Mouse (Mus musculus) lung, embryonic 16.5 days (tissue): ENCODE results near the gene Ankrd6. TPM values are rescaled to one million over a fixed set of nuclear protein-coding genes. Genes with fewer than 3 reads are reported as not detected.

Source experiments
- ATAC-seq: fragments of 200-750 bp; cut with Nextera tagmentation; 2 replicates; pipeline ENCODE4 v1.8.0; 2017; ENCODE audit warnings: low read depth, mild to moderate bottlenecking, moderate library complexity
- H3K27ac ChIP-seq: fragments of 300-500 bp; sonication (generic); 2 replicates; pipeline ENCODE4 v1.5.1; 2014; ENCODE audit warnings: mild to moderate bottlenecking, control low read depth, low read length
- H3K27me3 ChIP-seq: fragments of 300-500 bp; sonication (generic); 2 replicates; pipeline ENCODE4 v1.6.1; 2014; ENCODE audit warnings: low read depth, low read length, mixed read lengths; ENCODE audit not compliant: control insufficient read depth, insufficient read depth
- H3K36me3 ChIP-seq: fragments of 300-500 bp; sonication (generic); 2 replicates; pipeline ENCODE4 v1.6.1; 2014; ENCODE audit warnings: low read length; ENCODE audit not compliant: control insufficient read depth, insufficient read depth
- H3K4me1 ChIP-seq: fragments of 300-500 bp; sonication (generic); replicated peaks from 2 replicates; pipeline ENCODE4 v1.6.1; 2014; ENCODE audit warnings: low read length, mixed read lengths; ENCODE audit not compliant: control insufficient read depth, insufficient read depth
- H3K4me2 ChIP-seq: fragments of 300-500 bp; sonication (generic); 2 replicates; pipeline ENCODE4 v1.6.1; 2014; ENCODE audit warnings: low read depth, low read length, control low read depth
- H3K4me3 ChIP-seq: fragments of 300-500 bp; sonication (generic); 2 replicates; pipeline ENCODE4 v1.5.1; 2014; ENCODE audit warnings: mild to moderate bottlenecking, low read length, control low read depth
- H3K9ac ChIP-seq: fragments of 300-500 bp; sonication (generic); 2 replicates; pipeline ENCODE4 v1.6.1; 2014; ENCODE audit warnings: low read length, control low read depth
- H3K9me3 ChIP-seq: fragments of 300-500 bp; sonication (generic); 2 replicates; pipeline ENCODE4 v1.6.1; 2016; ENCODE audit warnings: low read length; ENCODE audit not compliant: control insufficient read depth
- WGBS: fragments of 180-500 bp; shearing (Covaris S2); extraction: QIAGEN DNeasy Blood & Tissue Kit; methylation state at CpG from one replicate; pipeline ENCODE4 v1.1.7; 2014; 5-methylcytosine and 5-hydroxymethylcytosine counted together
- polyA plus RNA-seq: library from polyadenylated mRNA; unstranded; fragments of >200 nt; fragmentation: Nextera tagmentation; extraction: Ambion mirVana; gene quantifications from 2 replicates; pipeline ENCODE4 v1.2.1, GENCODE M21; 2015

Ankrd6 gene
- polyA plus RNA-seq, 1 experiment from 2014 or later, result 3.6 TPM

- ATAC-seq, result no peak
Observed at GRCm38 (mm10) chr4:32860184-32860965, 90.3 kb downstream of the Ankrd6 start.

GRCm38 (mm10) chr4:32855580-32855979 lies 95.1 kb downstream of the Ankrd6 start:
- Histone ChIP-seq H3K4me1 (no peaks in the 10 kb centered on the region), H3K36me3 (no peaks in the 10 kb centered on the region), H3K27ac (no peak overlapping the region), H3K4me2 (no peak overlapping the region), H3K9me3 (no peaks in the 10 kb centered on the region), H3K9ac (no peak overlapping the region), H3K4me3 (no peak overlapping the region), H3K27me3 (no peaks in the 10 kb centered on the region)
- 64% methylated on average over 7 of the region's 9 CpGs for WGBS
- ATAC-seq, result no peak

More at GRCm38 (mm10) chr4:32860184-32860965, 90.3 kb downstream of the Ankrd6 start:
- Histone ChIP-seq H3K4me1 (no peaks in the 10 kb centered on the region), H3K36me3 (no peaks in the 10 kb centered on the region), H3K27me3 (no peaks in the 10 kb centered on the region; the same call in 1 of the 2 replicates), H3K4me2 (no peak overlapping the region), H3K27ac (no peak overlapping the region), H3K9ac (no peak overlapping the region), H3K4me3 (no peak overlapping the region), H3K9me3 (no peaks in the 10 kb centered on the region)
- WGBS, result 70% methylated on average over 18 of the region's 18 CpGs

GRCm38 (mm10) chr4:32854956-32855355 lies 95.7 kb downstream of the Ankrd6 start:
- 76% methylated on average over 4 of the region's 4 CpGs for WGBS
- Histone ChIP-seq H3K4me2 (no peak overlapping the region), H3K4me3 (no peak overlapping the region), H3K4me1 (no peaks in the 10 kb centered on the region), H3K27me3 (no peaks in the 10 kb centered on the region), H3K9me3 (no peaks in the 10 kb centered on the region), H3K9ac (no peak overlapping the region), H3K27ac (no peak overlapping the region), H3K36me3 (no peaks in the 10 kb centered on the region)
- no peak for ATAC-seq

- Histone ChIP-seq H3K9me3 (no peaks in the 10 kb centered on the region), H3K4me1 (no peaks in the 10 kb centered on the region), H3K36me3 (no peaks in the 10 kb centered on the region), H3K4me2 (no peak overlapping the region), H3K27me3 (no peaks in the 10 kb centered on the region), H3K9ac (no peak overlapping the region), H3K4me3 (no peak overlapping the region), H3K27ac (no peak overlapping the region)
- WGBS, result 88% methylated on average over 5 of the region's 5 CpGs
- no peak for ATAC-seq
Observed at GRCm38 (mm10) chr4:32853609-32854188, 96.9 kb downstream of the Ankrd6 start.

- 74% methylated on average over 6 of the region's 6 CpGs for WGBS
- ATAC-seq, result no peak
- H3K9ac ChIP-seq, result no peak overlapping the region
Observed at GRCm38 (mm10) chr4:32852819-32853218, 97.8 kb downstream of the Ankrd6 start.

GRCm38 (mm10) chr4:32852294-32852693 lies 98.3 kb downstream of the Ankrd6 start:
- 87% methylated on average over 8 of the region's 8 CpGs for WGBS

More at GRCm38 (mm10) chr4:32852819-32853218, 97.8 kb downstream of the Ankrd6 start:
- no peaks in the 10 kb centered on the region for H3K4me1 ChIP-seq
- H3K27ac ChIP-seq, result no peak overlapping the region
- no peak overlapping the region for H3K4me3 ChIP-seq
- H3K36me3 ChIP-seq, result no peaks in the 10 kb centered on the region
- no peaks in the 10 kb centered on the region for H3K9me3 ChIP-seq
- H3K27me3 ChIP-seq, result no peaks in the 10 kb centered on the region
- H3K4me2 ChIP-seq, result no peak overlapping the region

GRCm38 (mm10) chr4:32838401-32838800 lies 112.2 kb downstream of the Ankrd6 start:
- H3K27me3 ChIP-seq, result no peaks in the 10 kb centered on the region
- no peak for ATAC-seq
- H3K27ac ChIP-seq, result no peak overlapping the region
- no peak overlapping the region for H3K9ac ChIP-seq
- no peaks in the 10 kb centered on the region for H3K4me1 ChIP-seq
- H3K4me3 ChIP-seq, result no peak overlapping the region
- no peaks in the 10 kb centered on the region for H3K36me3 ChIP-seq
- H3K9me3 ChIP-seq, result no peaks in the 10 kb centered on the region
- no peak overlapping the region for H3K4me2 ChIP-seq
- WGBS, result 83% methylated on average over 3 of the region's 3 CpGs

More at GRCm38 (mm10) chr4:32852294-32852693, 98.3 kb downstream of the Ankrd6 start:
- Histone ChIP-seq H3K27ac (no peak overlapping the region), H3K4me2 (no peak overlapping the region), H3K9ac (no peak overlapping the region), H3K36me3 (no peaks in the 10 kb centered on the region), H3K4me3 (no peak overlapping the region), H3K4me1 (no peaks in the 10 kb centered on the region), H3K27me3 (no peaks in the 10 kb centered on the region), H3K9me3 (no peaks in the 10 kb centered on the region)
- ATAC-seq, result no peak

GRCm38 (mm10) chr4:32836071-32836470 lies 114.6 kb downstream of the Ankrd6 start:
- Histone ChIP-seq H3K4me2 (no peak overlapping the region), H3K4me3 (no peak overlapping the region), H3K36me3 (no peaks in the 10 kb centered on the region), H3K27ac (no peak overlapping the region), H3K9me3 (no peaks in the 10 kb centered on the region), H3K27me3 (no peaks in the 10 kb centered on the region), H3K4me1 (no peaks in the 10 kb centered on the region), H3K9ac (no peak overlapping the region)
- WGBS, result 83% methylated on average over 9 of the region's 9 CpGs
- ATAC-seq, result no peak

GRCm38 (mm10) chr4:32834541-32834940 lies 116.1 kb downstream of the Ankrd6 start:
- no peak overlapping the region for H3K9ac ChIP-seq
- no peaks in the 10 kb centered on the region for H3K9me3 ChIP-seq
- WGBS, result 76% methylated on average over 3 of the region's 3 CpGs
- H3K36me3 ChIP-seq, result no peaks in the 10 kb centered on the region
- H3K4me2 ChIP-seq, result no peak overlapping the region
- H3K27me3 ChIP-seq, result no peaks in the 10 kb centered on the region
- H3K27ac ChIP-seq, result no peak overlapping the region
- H3K4me3 ChIP-seq, result no peak overlapping the region
- no peaks in the 10 kb centered on the region for H3K4me1 ChIP-seq
- ATAC-seq, result no peak
